Mouse (Mus musculus) megakaryocyte, adult 5-6 weeks (primary cell): Measurements from ENCODE around the gene Rbbp8nl. TPM values are rescaled to one million over a fixed set of nuclear protein-coding genes. Genes with fewer than 3 reads are reported as not detected.
"Not testable (repeated sequence)": the region's sequence is repeated elsewhere in the genome, so short reads cannot be mapped to it uniquely, and the experiment has no call there.

ENCODE experiments used
- ATAC-seq: 2 replicates; pipeline ENCODE4 v1.8.0; 2016; ENCODE audit warnings: mild to moderate bottlenecking, inconsistent platforms; ENCODE audit not compliant: poor library complexity, severe bottlenecking
- total RNA-seq, 2 experiments: library from RNA; stranded (forward) in 1 of 2; stranded (reverse) in 1 of 2; fragments of 153-499, 151-499 nt in 1 of 2; fragments of 221-1000, 200-1000 nt in 1 of 2; gene quantifications; 2 replicates each; pipeline versions ENCODE4 v1.2.3 to v1.2.4; 2015 to 2017

Rbbp8nl gene
- total RNA-seq, 2 experiments from 2014 or later: not detected

GRCm38 (mm10) chr2:180258951-180259484 lies 30.7 kb downstream of the Rbbp8nl start:
- ATAC-seq: not testable (repeated sequence)

- no peak for ATAC-seq
Measured at GRCm38 (mm10) chr2:180257963-180258865, 31.5 kb downstream of the Rbbp8nl start.

- ATAC-seq: peak; percentile 89
Measured at GRCm38 (mm10) chr2:180257001-180257521, 32.6 kb downstream of the Rbbp8nl start, which contains the start of gene Rps21. TSS of gene Rps21 (plus strand) at chr2:180257377.

- peak; percentile 49 for ATAC-seq
Measured at GRCm38 (mm10) chr2:180256296-180257000, 33.2 kb downstream of the Rbbp8nl start.

GRCm38 (mm10) chr2:180255701-180256100 lies 34.0 kb downstream of the Rbbp8nl start:
- no peak for ATAC-seq

- ATAC-seq: no peak
Measured at GRCm38 (mm10) chr2:180254436-180255209, 35.1 kb downstream of the Rbbp8nl start.

- ATAC-seq: no peak
Measured at GRCm38 (mm10) chr2:180251838-180252237, 37.8 kb downstream of the Rbbp8nl start.

- peak; percentile 93 for ATAC-seq
Measured at GRCm38 (mm10) chr2:180250930-180251611, 38.6 kb downstream of the Rbbp8nl start.

- ATAC-seq: no peak
Measured at GRCm38 (mm10) chr2:180248947-180249660, 40.6 kb downstream of the Rbbp8nl start.

GRCm38 (mm10) chr2:180247916-180248315 lies 41.8 kb downstream of the Rbbp8nl start:
- no peak for ATAC-seq

- ATAC-seq: no peak
Measured at GRCm38 (mm10) chr2:180243108-180243507, 46.6 kb downstream of the Rbbp8nl start.

GRCm38 (mm10) chr2:180238591-180238990 lies 51.1 kb downstream of the Rbbp8nl start:
- ATAC-seq: no peak

GRCm38 (mm10) chr2:180237601-180238345 lies 51.9 kb downstream of the Rbbp8nl start:
- ATAC-seq: no peak

- peak; percentile 20; the same call in 1 of the 2 replicates for ATAC-seq
Measured at GRCm38 (mm10) chr2:180236930-180237329, 52.7 kb downstream of the Rbbp8nl start.

GRCm38 (mm10) chr2:180236500-180236899 lies 53.2 kb downstream of the Rbbp8nl start:
- ATAC-seq: no peak

- no peak for ATAC-seq
Measured at GRCm38 (mm10) chr2:180235788-180236187, 53.9 kb downstream of the Rbbp8nl start.

- no peak for ATAC-seq
Measured at GRCm38 (mm10) chr2:180234980-180235379, 54.7 kb downstream of the Rbbp8nl start.

GRCm38 (mm10) chr2:180234353-180234752 lies 55.3 kb downstream of the Rbbp8nl start:
- no peak for ATAC-seq
